Mouse (Mus musculus) ovary, postnatal 10 days (tissue): ENCODE results near the gene Mdfic.
A peak's percentile ranks its signal among the peaks of the same experiment; 100 is the strongest.
"Not testable (repeated sequence)": the region's sequence is repeated elsewhere in the genome, so short reads cannot be mapped to it uniquely, and the experiment has no call there.

Experiments used
- DNase-seq: peaks from one replicate; pipeline ENCODE4 v3.0.0; 2022; ENCODE audit warnings: low spot score

Mdfic gene

GRCm38 (mm10) chr6:15720461-15720817, at the start of gene Mdfic:
Gene Mdfic, plus strand, starts transcription at chr6:15720661.
- DNase-seq: peak; percentile 74

GRCm38 (mm10) chr6:15671364-15671763, 49.1 kb upstream of the Mdfic start:
- DNase-seq: no peak

GRCm38 (mm10) chr6:15710080-15710479, 10.4 kb upstream of the Mdfic start:
- DNase-seq: no peak

- DNase-seq: no peak
Measured at GRCm38 (mm10) chr6:15710706-15711105, 9.8 kb upstream of the Mdfic start.

- no peak for DNase-seq
Measured at GRCm38 (mm10) chr6:15712860-15713385, 7.5 kb upstream of the Mdfic start.

GRCm38 (mm10) chr6:15714036-15714435, 6.4 kb upstream of the Mdfic start:
- DNase-seq: not testable (repeated sequence)

- DNase-seq: no peak
Measured at GRCm38 (mm10) chr6:15714996-15715844, 5.2 kb upstream of the Mdfic start.

- DNase-seq: no peak
Measured at GRCm38 (mm10) chr6:15719919-15720318, 542 bp upstream of the Mdfic start.

GRCm38 (mm10) chr6:15720818-15721715, 606 bp downstream of the Mdfic start:
- peak; percentile 57 for DNase-seq

GRCm38 (mm10) chr6:15721716-15722031, 1.2 kb downstream of the Mdfic start:
- no peak for DNase-seq

GRCm38 (mm10) chr6:15722631-15723030, 2.2 kb downstream of the Mdfic start:
- DNase-seq: not testable (repeated sequence)

- no peak for DNase-seq
Measured at GRCm38 (mm10) chr6:15724304-15724703, 3.8 kb downstream of the Mdfic start.

- no peak for DNase-seq
Measured at GRCm38 (mm10) chr6:15726422-15726821, 6.0 kb downstream of the Mdfic start.

GRCm38 (mm10) chr6:15727681-15728410, 7.4 kb downstream of the Mdfic start:
- no peak for DNase-seq

- DNase-seq: no peak
Measured at GRCm38 (mm10) chr6:15728844-15729577, 8.6 kb downstream of the Mdfic start.

GRCm38 (mm10) chr6:15730258-15730657, 9.8 kb downstream of the Mdfic start:
- no peak for DNase-seq

- no peak for DNase-seq
Measured at GRCm38 (mm10) chr6:15730666-15731065, 10.2 kb downstream of the Mdfic start.

GRCm38 (mm10) chr6:15731452-15731851, 11.0 kb downstream of the Mdfic start:
- no peak for DNase-seq

GRCm38 (mm10) chr6:15737312-15737911, 17.0 kb downstream of the Mdfic start:
- DNase-seq: no peak

- no peak for DNase-seq
Measured at GRCm38 (mm10) chr6:15738331-15738943, 18.0 kb downstream of the Mdfic start.

GRCm38 (mm10) chr6:15739132-15739531, 18.7 kb downstream of the Mdfic start:
- no peak for DNase-seq
